Mouse (Mus musculus): ENCODE data around the gene Ecpas. TPM values are rescaled to one million over a fixed set of nuclear protein-coding genes. Genes with fewer than 3 reads are reported as not detected.

Ecpas gene
- polyA plus RNA-seq, 1 experiment from 2014 or later, result 47.1 TPM

DNA sequence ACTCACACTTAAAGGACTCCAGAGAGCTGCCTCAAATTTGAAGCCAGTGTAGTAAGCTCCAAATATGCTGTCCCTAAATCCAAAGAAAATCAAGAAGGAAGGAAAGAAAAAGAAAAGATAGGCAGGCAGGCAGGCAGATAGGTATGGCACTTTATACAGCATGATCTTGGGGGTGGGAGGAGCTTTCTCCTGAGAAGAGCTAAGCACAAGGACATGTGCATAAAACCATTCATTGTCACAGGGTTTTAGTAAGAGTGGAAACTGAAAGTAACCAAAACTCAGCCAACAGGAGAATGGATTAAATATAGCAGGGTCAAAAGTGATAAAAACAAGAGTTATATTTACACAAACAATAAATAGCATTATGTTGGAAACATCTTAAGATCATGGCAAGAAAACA lies 14.2 kb downstream of the Ecpas start:
- no peak for ATAC-seq (ENCODE audit: low FRiP score)

DNA sequence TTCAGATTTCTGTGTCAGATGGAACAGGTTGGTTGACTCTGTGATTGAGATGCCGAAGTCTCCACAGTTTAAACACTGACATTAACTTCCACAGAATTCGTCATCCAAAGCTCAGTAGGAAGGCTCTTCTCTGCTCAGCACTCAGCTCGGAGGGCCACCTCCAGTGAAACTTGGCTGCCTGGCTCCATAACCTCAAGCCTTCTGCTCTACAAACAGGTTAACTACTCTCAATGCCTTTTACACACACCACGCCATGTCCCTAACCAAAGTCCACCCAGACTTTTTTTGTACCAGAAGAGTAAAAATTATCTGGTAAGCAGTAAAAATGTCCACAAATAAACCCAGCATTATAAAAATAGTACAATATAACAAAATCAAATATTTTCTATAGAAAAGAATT lies 15.1 kb downstream of the Ecpas start:
- ATAC-seq (ENCODE audit: low FRiP score), result no peak
- Histone ChIP-seq H3K9ac (no peak overlapping the region), H3K36me3 (replicated peaks) (no peaks in the 10 kb centered on the region), H3K27me3 (no peaks in the 10 kb centered on the region), H3K4me2 (no peak overlapping the region), H3K27ac (no peak overlapping the region), H3K4me1 (no peaks in the 10 kb centered on the region), H3K4me3 (replicated peaks) (no peak overlapping the region), H3K9me3 (no peaks in the 10 kb centered on the region)
- 73% methylated on average over 4 of the region's 4 CpGs for WGBS

More for the DNA sequence above, 14.2 kb downstream of the Ecpas start:
- Histone ChIP-seq H3K9ac (no peak overlapping the region), H3K4me2 (no peak overlapping the region), H3K9me3 (no peaks in the 10 kb centered on the region), H3K4me1 (0 out of 2 replicates have a peak, but pooled peaks cover 2% of the 10 kb centered on the region), H3K36me3 (replicated peaks) (no peaks in the 10 kb centered on the region), H3K27me3 (no peaks in the 10 kb centered on the region), H3K27ac (no peak overlapping the region), H3K4me3 (replicated peaks) (no peak overlapping the region)

DNA sequence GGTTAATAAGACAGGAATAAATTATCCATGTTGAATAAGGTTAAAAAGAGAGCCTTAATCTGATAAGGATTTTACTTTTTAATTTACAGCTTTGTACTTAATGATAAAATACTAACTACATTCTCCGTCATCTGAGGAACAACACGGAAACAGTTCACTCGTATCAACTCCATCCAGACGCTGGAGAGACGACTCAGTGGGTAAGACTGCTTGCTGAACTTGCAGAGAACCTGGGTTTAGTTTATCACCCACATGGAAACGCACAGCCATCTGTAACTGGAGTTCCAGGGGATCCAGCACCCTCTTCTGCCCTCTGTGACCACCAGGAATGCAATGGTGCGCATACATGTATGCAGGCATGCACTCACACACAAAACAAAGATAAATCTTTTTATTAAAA lies 18.1 kb downstream of the Ecpas start:
- no peaks in the 10 kb centered on the region for H3K9me3 ChIP-seq
- no peak overlapping the region for H3K27ac ChIP-seq
- 89% methylated on average over 7 of the region's 7 CpGs for whole genome bisulfite sequencing
- no peak for ATAC-seq (ENCODE audit: low FRiP score)
- no peaks in the 10 kb centered on the region for H3K4me1 ChIP-seq
- no peak overlapping the region for H3K4me3 ChIP-seq (replicated peaks)
- H3K36me3 ChIP-seq (replicated peaks), result no peaks in the 10 kb centered on the region
- H3K9ac ChIP-seq, result no peak overlapping the region
- H3K4me2 ChIP-seq, result no peak overlapping the region
- H3K27me3 ChIP-seq, result no peaks in the 10 kb centered on the region

DNA sequence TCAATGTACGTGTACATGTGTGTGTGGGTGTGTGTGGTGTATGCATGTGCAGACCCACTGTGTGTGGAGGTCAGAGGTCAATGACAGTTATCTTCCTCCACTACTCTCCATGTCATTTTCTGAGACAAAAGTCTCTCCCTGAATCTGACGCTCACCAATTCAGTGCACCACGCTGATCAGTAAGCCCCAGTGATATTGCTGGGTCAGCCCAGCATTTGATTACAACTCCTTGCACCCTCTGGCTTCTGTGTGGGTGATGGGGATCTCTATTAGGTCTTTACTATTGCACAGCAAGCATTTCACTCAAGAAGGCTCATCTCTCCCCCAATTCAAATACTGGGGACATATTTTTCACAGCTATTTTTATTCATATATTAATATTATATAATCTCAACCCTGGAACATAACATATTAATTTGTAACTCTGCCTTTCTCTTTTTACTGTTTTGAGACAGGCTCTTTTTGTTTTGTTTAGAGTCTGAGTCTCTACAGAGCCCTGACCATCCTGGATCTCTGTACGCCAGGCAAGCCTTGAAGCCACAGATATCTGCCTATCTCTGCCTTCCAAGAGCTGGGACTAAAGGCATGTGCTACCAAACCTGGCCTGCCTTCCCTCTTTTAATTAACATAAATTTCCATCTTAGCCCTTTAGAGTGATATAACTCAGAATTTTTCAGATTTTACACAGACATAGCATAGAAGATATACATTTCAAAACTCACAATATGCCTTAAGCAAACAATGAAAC lies 22.3 kb downstream of the Ecpas start:
- Histone ChIP-seq H3K9ac (no peak overlapping the region), H3K4me3 (replicated peaks) (no peak overlapping the region), H3K4me2 (no peak overlapping the region), H3K9me3 (no peaks in the 10 kb centered on the region), H3K27me3 (no peaks in the 10 kb centered on the region), H3K4me1 (no peaks in the 10 kb centered on the region), H3K27ac (no peak overlapping the region), H3K36me3 (replicated peaks) (no peaks in the 10 kb centered on the region)
- no peak for ATAC-seq (ENCODE audit: low FRiP score)
- 93% methylated on average over 4 of the region's 4 CpGs for WGBS

DNA sequence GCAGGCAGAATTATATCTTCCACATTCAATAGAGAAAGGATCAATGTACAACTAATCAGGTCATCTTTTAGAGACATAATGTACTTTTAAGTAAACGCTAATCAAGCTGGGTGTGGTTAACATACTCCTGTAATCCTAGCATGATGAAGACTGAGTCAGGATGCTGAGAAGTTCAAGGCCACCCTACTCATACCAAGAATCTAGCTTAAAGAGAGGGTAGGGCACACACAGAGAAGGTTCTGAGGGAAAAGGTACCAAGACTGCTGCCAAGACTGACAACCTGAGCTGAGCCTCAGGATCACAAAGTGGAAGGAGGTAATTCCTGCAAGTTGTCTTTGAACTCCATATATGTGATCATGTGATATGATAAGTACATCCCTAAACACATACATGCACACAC lies 24.0 kb downstream of the Ecpas start:
- Histone ChIP-seq H3K4me2 (no peak overlapping the region), H3K4me3 (replicated peaks) (no peak overlapping the region), H3K36me3 (replicated peaks) (no peaks in the 10 kb centered on the region), H3K4me1 (no peaks in the 10 kb centered on the region), H3K9me3 (no peaks in the 10 kb centered on the region), H3K27ac (no peak overlapping the region), H3K9ac (no peak overlapping the region), H3K27me3 (no peaks in the 10 kb centered on the region)
- WGBS, result 88% methylated on average over 1 of the region's 1 CpGs
- ATAC-seq (ENCODE audit: low FRiP score), result no peak

DNA sequence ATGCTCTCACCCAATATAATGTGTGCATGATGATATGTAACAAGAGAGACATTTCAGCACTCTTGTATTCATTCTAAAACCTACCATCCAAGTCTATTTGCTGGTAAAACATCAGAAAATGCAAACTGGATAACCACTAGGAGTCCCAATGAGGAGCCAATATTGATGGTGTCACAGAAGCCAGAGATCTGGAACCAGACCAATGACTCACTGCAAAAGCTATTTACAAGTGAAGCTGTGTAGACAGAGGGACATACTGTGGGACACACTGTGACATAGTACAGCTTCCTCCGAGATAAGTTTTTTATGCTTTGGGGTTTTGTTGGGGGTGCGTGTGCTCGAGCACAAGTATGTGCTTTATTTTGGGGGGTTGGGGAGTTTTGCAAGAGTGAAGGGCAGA lies 24.9 kb downstream of the Ecpas start:
- Histone ChIP-seq H3K4me1 (no peaks in the 10 kb centered on the region), H3K9ac (no peak overlapping the region), H3K4me2 (no peak overlapping the region), H3K9me3 (no peaks in the 10 kb centered on the region), H3K4me3 (replicated peaks) (no peak overlapping the region), H3K27me3 (no peaks in the 10 kb centered on the region), H3K36me3 (replicated peaks) (no peaks in the 10 kb centered on the region), H3K27ac (no peak overlapping the region)
- 92% methylated on average over 3 of the region's 3 CpGs for WGBS
- ATAC-seq (ENCODE audit: low FRiP score), result no peak

DNA sequence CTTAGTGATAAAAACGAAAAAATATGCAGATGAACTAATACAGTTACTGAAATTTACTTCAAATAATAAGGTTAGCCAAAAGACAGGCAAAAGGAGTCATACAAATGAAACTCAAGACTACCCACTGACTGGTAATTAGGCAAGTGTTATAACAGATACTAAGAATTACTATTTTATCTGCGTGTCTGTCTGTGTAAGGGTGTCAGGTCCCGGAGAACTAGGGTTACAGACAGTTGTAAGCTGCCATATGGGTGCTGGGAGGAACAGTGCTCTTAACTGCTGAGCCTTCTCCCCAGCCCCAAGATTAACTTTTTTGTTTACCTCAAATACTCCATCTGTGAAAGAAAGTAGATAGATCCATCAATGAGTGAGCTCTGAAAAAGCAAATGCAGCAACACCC lies 25.8 kb downstream of the Ecpas start:
- 84% methylated on average over 3 of the region's 3 CpGs for WGBS
- Histone ChIP-seq H3K9ac (no peak overlapping the region), H3K9me3 (no peaks in the 10 kb centered on the region), H3K4me1 (no peaks in the 10 kb centered on the region), H3K27ac (no peak overlapping the region), H3K36me3 (replicated peaks) (peaks cover under 1% of the 10 kb centered on the region; the same call in 1 of the 2 replicates), H3K27me3 (no peaks in the 10 kb centered on the region), H3K4me3 (replicated peaks) (no peak overlapping the region), H3K4me2 (no peak overlapping the region)
- ATAC-seq (ENCODE audit: low FRiP score), result no peak

DNA sequence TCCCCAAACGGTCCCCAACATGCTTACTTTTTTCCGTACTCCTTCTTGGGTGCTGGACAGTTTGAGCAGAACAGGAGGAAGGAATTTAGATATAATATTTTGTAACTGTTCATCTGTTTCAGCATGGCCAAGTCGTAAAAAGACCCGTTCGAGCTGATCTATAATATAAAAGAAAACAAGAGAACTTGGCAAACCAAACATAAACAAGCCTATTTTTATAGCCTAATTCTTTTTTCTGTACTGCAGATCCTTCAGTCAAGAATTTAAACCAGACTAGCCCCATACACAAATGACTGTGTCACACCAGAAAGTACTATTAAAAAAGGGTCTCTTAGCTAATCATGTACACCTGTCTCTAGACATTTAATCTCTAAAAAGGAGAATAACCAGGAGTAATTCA lies 27.2 kb downstream of the Ecpas start:
- no peak for ATAC-seq (ENCODE audit: low FRiP score)
- H3K27ac ChIP-seq, result no peak overlapping the region
- peaks cover 3% of the 10 kb centered on the region; the same call in 1 of the 2 replicates for H3K36me3 ChIP-seq (replicated peaks)
- H3K4me3 ChIP-seq (replicated peaks), result no peak overlapping the region
- no peaks in the 10 kb centered on the region for H3K9me3 ChIP-seq
- 92% methylated on average over 5 of the region's 5 CpGs for WGBS
- H3K4me2 ChIP-seq, result no peak overlapping the region
- no peaks in the 10 kb centered on the region for H3K4me1 ChIP-seq
- H3K27me3 ChIP-seq, result no peaks in the 10 kb centered on the region
- no peak overlapping the region for H3K9ac ChIP-seq

DNA sequence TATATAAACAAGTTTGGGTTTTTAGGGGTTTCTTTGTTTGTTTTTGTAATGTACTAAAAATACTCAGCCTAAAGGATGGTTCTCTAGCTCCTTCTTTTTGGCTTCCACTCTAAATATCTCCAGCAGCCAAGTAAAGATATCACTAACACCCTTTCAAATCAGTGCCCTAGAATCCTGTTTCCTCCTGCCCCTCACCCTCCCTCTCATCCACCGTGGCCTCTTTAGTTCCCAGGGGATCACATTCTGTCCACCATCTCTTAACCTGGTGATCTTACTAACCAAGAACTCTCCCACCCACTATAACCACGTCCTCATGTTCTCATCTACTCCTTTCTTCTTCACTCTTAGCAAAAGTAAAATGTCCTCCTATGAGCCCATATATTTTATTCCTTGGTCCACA lies 28.7 kb downstream of the Ecpas start:
- no peaks in the 10 kb centered on the region for H3K27me3 ChIP-seq
- no peak overlapping the region for H3K4me2 ChIP-seq
- no peak for ATAC-seq (ENCODE audit: low FRiP score)
- no peak overlapping the region for H3K9ac ChIP-seq
- H3K4me3 ChIP-seq (replicated peaks), result no peak overlapping the region
- peaks cover 3% of the 10 kb centered on the region; the same call in 1 of the 2 replicates for H3K36me3 ChIP-seq (replicated peaks)
- H3K9me3 ChIP-seq, result no peaks in the 10 kb centered on the region
- 87% methylated on average over 2 of the region's 2 CpGs for WGBS
- H3K4me1 ChIP-seq, result no peaks in the 10 kb centered on the region
- H3K27ac ChIP-seq, result no peak overlapping the region

DNA sequence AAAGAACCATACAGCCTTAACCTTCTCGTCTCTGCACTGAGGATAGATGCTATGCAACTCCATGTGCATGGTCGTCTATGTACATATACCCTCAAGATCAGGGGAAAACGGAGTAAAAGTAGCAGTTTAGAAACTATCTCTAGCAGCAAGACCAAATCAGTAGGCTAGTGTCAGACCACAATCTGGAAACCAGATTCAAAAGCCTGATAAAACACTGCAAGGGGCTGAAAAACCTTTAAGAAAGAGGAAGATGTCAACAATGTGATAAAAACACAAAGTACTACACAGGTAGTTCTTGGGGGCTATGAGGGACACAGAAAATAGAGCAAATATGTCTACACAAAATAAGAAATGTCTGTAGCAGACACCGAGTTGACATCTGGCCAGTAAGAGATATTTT lies 38.2 kb downstream of the Ecpas start:
- H3K27me3 ChIP-seq, result no peaks in the 10 kb centered on the region
- no peak overlapping the region for H3K27ac ChIP-seq
- no peak overlapping the region for H3K4me2 ChIP-seq
- peaks cover 7% of the 10 kb centered on the region; the same call in 1 of the 2 replicates for H3K36me3 ChIP-seq (replicated peaks)
- no peak overlapping the region for H3K4me3 ChIP-seq (replicated peaks)
- ATAC-seq (ENCODE audit: low FRiP score), result no peak
- no peaks in the 10 kb centered on the region for H3K9me3 ChIP-seq
- WGBS, result 91% methylated on average over 4 of the region's 4 CpGs
- H3K9ac ChIP-seq, result no peak overlapping the region
- no peaks in the 10 kb centered on the region for H3K4me1 ChIP-seq

DNA sequence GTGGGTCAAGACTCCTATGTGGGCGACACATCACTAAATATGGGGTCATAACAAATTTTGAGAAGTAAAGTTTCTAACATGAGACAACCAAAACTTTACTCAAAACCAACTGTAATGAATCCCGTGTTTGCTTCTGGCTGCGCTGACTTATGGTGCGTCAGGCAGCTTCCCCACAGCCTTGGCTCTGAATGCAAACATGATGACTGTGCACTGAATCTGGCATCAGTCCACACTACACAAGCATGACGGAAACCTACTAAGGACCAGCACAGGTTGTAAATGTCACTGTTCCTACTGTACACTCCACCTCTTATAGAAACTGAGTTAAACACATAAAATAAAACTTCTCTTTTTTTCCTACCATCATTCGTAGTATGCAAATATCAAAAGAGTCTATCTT lies 45.3 kb downstream of the Ecpas start:
- Histone ChIP-seq H3K36me3 (replicated peaks) (peaks cover under 1% of the 10 kb centered on the region; the same call in 1 of the 2 replicates), H3K4me3 (replicated peaks) (no peak overlapping the region), H3K9me3 (no peaks in the 10 kb centered on the region), H3K27me3 (no peaks in the 10 kb centered on the region), H3K4me2 (no peak overlapping the region), H3K27ac (no peak overlapping the region), H3K9ac (no peak overlapping the region), H3K4me1 (no peaks in the 10 kb centered on the region)
- WGBS, result 97% methylated on average over 6 of the region's 6 CpGs
- no peak for ATAC-seq (ENCODE audit: low FRiP score)

DNA sequence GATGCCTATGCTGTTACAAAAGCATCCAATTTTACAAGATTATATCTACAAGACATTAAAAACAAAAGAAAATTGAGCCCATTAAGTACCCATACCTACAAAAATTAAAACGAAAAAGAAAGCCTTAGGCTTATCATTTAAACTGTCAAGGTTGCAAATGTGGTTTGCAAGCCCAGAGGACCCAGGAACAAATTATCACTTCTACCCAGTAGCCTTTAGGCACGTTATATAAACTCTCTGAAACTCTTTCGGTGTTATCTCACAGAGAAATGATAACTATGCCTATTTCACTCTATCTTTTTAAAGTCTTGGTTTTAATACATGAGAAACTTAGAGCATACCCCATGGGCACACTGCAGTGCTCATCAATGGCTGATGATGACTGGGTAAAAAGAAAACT lies 79.6 kb downstream of the Ecpas start:
- WGBS, result 90% methylated on average over 3 of the region's 3 CpGs
- Histone ChIP-seq H3K4me3 (replicated peaks) (no peak overlapping the region), H3K4me2 (no peak overlapping the region), H3K27ac (no peak overlapping the region), H3K36me3 (replicated peaks) (peaks cover 18% of the 10 kb centered on the region; the same call in 1 of the 2 replicates), H3K4me1 (no peaks in the 10 kb centered on the region), H3K9me3 (no peaks in the 10 kb centered on the region), H3K27me3 (no peaks in the 10 kb centered on the region), H3K9ac (no peak overlapping the region)
- ATAC-seq (ENCODE audit: low FRiP score), result no peak

DNA sequence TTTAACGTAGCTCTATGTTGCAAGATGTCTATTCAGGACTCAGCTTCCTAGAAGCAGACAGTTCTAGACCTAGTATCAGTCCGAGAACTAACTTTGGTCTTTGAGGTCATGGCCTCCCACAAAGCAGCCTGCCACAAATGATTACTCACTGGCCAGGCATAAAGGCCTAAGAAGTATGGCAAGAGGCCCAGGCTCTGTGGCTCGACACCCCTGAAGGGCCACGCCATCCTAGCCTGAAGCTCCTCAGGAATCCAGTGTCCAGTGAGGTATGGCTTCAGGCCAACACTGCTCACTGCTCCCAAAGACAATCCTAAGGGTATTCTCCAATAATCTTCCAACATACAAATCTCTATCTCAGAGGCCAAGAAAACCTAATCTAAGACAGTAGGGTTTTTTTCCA lies 86.6 kb downstream of the Ecpas start:
- peaks cover 39% of the 10 kb centered on the region for H3K36me3 ChIP-seq (replicated peaks)
- H3K27ac ChIP-seq, result no peak overlapping the region
- no peaks in the 10 kb centered on the region for H3K27me3 ChIP-seq
- ATAC-seq (ENCODE audit: low FRiP score), result no peak
- H3K4me1 ChIP-seq, result no peaks in the 10 kb centered on the region
- WGBS, result 91% methylated on average over 4 of the region's 4 CpGs
- no peak overlapping the region for H3K9ac ChIP-seq
- H3K4me3 ChIP-seq (replicated peaks), result no peak overlapping the region
- H3K4me2 ChIP-seq, result no peak overlapping the region
- no peaks in the 10 kb centered on the region for H3K9me3 ChIP-seq

Data from forebrain, embryonic 12.5 days (tissue).